Mouse (Mus musculus) embryonic facial prominence, embryonic 14.5 days (tissue): Measurements from ENCODE around the gene Lhcgr. TPM values are rescaled to one million over a fixed set of nuclear protein-coding genes. Genes with fewer than 3 reads are reported as not detected.

Experiments used
- ATAC-seq: fragments of 200-750 bp; cut with Nextera tagmentation; 2 replicates; pipeline ENCODE4 v1.8.0; 2017; ENCODE audit warnings: low read depth, moderate number of reproducible peaks, moderate TSS enrichment
- DNase-seq: peaks from one replicate; pipeline ENCODE4 v3.0.0-alpha.2; 2015; ENCODE audit warnings: low spot score
- H3K27ac ChIP-seq: fragments of 300-500 bp; sonication (generic); replicated peaks from 2 replicates; pipeline ENCODE4 v1.5.1; 2014; ENCODE audit warnings: low read depth, mild to moderate bottlenecking, low read length, moderate library complexity
- H3K27me3 ChIP-seq: fragments of 300-500 bp; sonication (generic); replicated peaks from 2 replicates; pipeline ENCODE4 v1.6.1; 2014; ENCODE audit warnings: low read length; ENCODE audit not compliant: control insufficient read depth, insufficient read depth
- H3K36me3 ChIP-seq: fragments of 300-500 bp; sonication (generic); 2 replicates; pipeline ENCODE4 v1.6.1; 2014; ENCODE audit warnings: low read length, mixed read lengths; ENCODE audit not compliant: control insufficient read depth, insufficient read depth
- H3K4me1 ChIP-seq: fragments of 300-500 bp; sonication (generic); 2 replicates; pipeline ENCODE4 v1.6.1; 2014; ENCODE audit warnings: antibody characterized with exemption, low read length; ENCODE audit not compliant: control insufficient read depth, insufficient read depth
- H3K4me2 ChIP-seq: fragments of 300-500 bp; sonication (generic); 2 replicates; pipeline ENCODE4 v1.6.1; 2014; ENCODE audit warnings: low read depth, mild to moderate bottlenecking, low read length, moderate library complexity, mixed read lengths
- H3K4me3 ChIP-seq: fragments of 300-500 bp; sonication (generic); 2 replicates; pipeline ENCODE4 v1.5.1; 2014; ENCODE audit warnings: low read depth, mild to moderate bottlenecking, low read length
- H3K9ac ChIP-seq: fragments of 300-500 bp; sonication (generic); 2 replicates; pipeline ENCODE4 v1.6.1; 2014; ENCODE audit warnings: low read depth, mild to moderate bottlenecking, low read length, moderate library complexity, mixed read lengths
- H3K9me3 ChIP-seq: fragments of 300-500 bp; sonication (generic); 2 replicates; pipeline ENCODE4 v1.6.1; 2016; ENCODE audit warnings: low read length; ENCODE audit not compliant: control insufficient read depth
- WGBS: fragments of 180-500 bp; shearing (Covaris S2); extraction: QIAGEN DNeasy Blood & Tissue Kit; methylation state at CpG from one replicate; pipeline ENCODE4 v1.1.7; 2014; 5-methylcytosine and 5-hydroxymethylcytosine counted together
- polyA plus RNA-seq: library from polyadenylated mRNA; unstranded; fragments of >200 nt; fragmentation: Nextera tagmentation; extraction: Ambion mirVana; gene quantifications from 2 replicates; pipeline ENCODE4 v1.2.1, GENCODE M21; 2014

The Lhcgr gene
- polyA plus RNA-seq, 1 experiment from 2014 or later, result 0.49 TPM

DNA sequence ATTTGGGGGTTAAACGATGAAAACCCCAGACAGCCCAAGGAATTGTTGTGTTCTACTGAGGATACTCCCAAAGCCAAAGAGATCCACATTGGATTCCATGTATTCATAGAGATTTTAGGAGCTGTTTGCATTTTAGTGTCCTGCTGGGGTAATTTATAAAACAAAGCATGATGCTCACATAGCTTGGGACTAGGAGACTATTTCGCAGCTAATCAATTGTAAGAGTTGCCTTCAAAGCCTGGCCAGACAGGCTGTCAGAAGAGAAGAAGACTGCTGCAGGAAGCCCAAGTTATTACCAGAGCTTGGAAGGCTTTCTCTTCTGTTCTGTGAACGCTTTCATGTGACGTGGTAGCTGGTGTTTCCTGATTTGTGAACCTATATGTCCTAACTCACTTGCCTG lies 5.4 kb downstream of the Lhcgr start:
- DNase-seq (no peak), ATAC-seq (no peak)
- H3K4me2 ChIP-seq, result no peak overlapping the region
- H3K4me1 ChIP-seq, result no peaks in the 10 kb centered on the region
- no peaks in the 10 kb centered on the region for H3K36me3 ChIP-seq
- H3K27me3 ChIP-seq, result 0 out of 2 replicates have a peak, but pooled peaks cover 5% of the 10 kb centered on the region
- H3K27ac ChIP-seq, result no peak overlapping the region
- no peaks in the 10 kb centered on the region for H3K9me3 ChIP-seq
- WGBS, result 86% methylated on average over 4 of the region's 4 CpGs
- no peak overlapping the region for H3K9ac ChIP-seq
- no peak overlapping the region for H3K4me3 ChIP-seq

DNA sequence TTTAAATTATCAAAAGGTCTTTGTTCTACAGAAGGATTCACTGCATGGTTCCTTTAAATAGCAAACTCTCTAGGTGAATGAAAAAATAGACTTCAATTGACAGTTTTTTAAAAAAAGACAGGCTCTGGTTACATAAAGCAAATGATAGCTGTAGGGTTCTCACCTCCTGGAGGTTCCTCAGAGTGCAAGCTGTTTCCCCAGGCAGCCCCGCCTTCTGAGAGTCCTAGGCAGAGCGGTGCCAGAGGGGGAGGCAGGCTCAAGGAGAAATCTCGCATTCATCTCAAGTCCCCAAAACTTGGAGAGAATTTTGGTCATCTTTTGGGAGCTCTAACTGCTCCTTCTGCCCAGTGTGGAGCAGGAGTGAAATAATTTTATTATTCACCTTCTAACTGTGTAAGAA lies 12.6 kb downstream of the Lhcgr start:
- no peak overlapping the region for H3K4me3 ChIP-seq
- no peaks in the 10 kb centered on the region for H3K9me3 ChIP-seq
- H3K4me1 ChIP-seq, result no peaks in the 10 kb centered on the region
- WGBS, result 30% methylated on average over 3 of the region's 3 CpGs
- DNase-seq, result no peak
- H3K9ac ChIP-seq, result no peak overlapping the region
- no peak overlapping the region for H3K4me2 ChIP-seq
- no peak overlapping the region for H3K27ac ChIP-seq
- H3K27me3 ChIP-seq, result no peaks in the 10 kb centered on the region
- no peak for ATAC-seq
- no peaks in the 10 kb centered on the region for H3K36me3 ChIP-seq

DNA sequence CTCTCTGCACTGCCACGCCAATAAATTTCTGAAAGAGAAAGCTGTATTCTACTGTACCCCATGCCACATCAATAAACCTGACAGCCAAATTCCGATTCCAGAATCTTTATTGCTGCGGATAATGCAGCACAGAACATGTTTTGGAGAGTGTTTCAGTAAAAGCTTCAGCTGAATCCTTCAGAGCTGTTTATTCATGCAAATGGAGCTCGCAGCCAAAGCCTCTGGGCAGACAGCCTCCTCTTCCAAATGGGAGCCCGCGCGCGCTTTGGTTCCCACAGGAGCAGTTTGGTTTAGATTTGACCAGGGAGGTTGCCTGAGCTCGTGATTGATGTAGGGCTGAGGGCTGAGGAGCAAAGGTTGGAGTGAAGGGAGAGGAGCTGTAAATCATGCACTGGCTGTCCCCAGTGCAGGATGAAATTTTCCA lies 17.7 kb downstream of the Lhcgr start:
- WGBS, result 33% methylated on average over 9 of the region's 9 CpGs
- no peaks in the 10 kb centered on the region for H3K9me3 ChIP-seq
- no peak overlapping the region for H3K27ac ChIP-seq
- H3K9ac ChIP-seq, result no peak overlapping the region
- no peak for DNase-seq
- no peak overlapping the region for H3K4me2 ChIP-seq
- no peaks in the 10 kb centered on the region for H3K27me3 ChIP-seq
- no peak for ATAC-seq
- H3K36me3 ChIP-seq, result no peaks in the 10 kb centered on the region
- peaks cover 6% of the 10 kb centered on the region; the same call in 1 of the 2 replicates for H3K4me1 ChIP-seq
- no peak overlapping the region for H3K4me3 ChIP-seq

DNA sequence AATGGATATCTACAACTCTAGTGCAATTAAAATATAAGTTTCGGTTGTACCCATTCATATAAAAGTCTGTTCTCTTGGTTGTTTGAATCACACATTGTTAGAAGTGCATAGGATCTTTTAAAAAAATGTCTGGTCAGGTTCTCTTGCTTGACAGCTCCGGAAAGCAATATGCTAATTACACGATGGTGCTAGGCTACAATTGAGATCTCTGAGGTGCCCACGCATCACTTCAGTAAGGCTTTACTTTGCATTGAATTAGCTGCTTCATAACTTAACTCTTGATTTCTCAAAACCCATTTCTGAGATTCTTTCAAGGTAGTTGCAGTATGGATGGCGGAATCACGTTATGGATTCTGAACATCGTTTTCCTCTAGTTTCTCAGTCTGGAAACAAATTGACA lies 21.7 kb downstream of the Lhcgr start:
- WGBS, result 83% methylated on average over 7 of the region's 7 CpGs
- Histone ChIP-seq H3K27me3 (no peaks in the 10 kb centered on the region), H3K9ac (no peak overlapping the region), H3K4me3 (no peak overlapping the region), H3K27ac (no peak overlapping the region), H3K4me1 (peaks cover 6% of the 10 kb centered on the region; the same call in 1 of the 2 replicates), H3K4me2 (no peak overlapping the region), H3K9me3 (no peaks in the 10 kb centered on the region), H3K36me3 (no peaks in the 10 kb centered on the region)
- ATAC-seq, result no peak
- DNase-seq, result no peak

DNA sequence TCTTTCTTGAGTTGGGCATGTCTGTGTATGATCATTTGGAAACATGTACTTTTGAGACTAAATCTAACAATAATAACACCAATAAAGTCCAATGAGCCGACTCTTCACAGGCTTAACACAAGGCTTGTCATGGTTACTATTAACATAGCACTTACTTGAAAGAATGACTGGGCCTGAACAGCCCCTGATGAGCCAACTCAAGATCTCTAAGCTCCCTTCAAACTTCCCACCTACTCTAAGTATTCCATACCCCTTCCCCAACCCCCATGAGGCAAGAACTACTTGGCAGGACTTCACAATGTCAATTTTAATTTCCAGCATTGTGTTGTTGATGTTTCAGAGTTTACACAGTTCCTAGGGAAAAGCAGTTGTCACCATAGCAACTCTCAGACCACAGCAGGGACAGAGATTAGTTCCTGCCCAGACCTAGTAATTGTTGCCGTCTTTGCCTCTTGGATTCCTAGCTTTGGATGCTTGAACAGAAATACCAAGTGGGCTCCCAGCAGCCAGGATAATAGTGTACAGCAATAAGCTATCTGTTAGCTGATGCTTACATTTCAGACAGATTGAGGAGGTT lies 22.4 kb downstream of the Lhcgr start:
- no peak overlapping the region for H3K4me2 ChIP-seq
- no peak overlapping the region for H3K27ac ChIP-seq
- no peak overlapping the region for H3K4me3 ChIP-seq
- 52% methylated on average over 2 of the region's 2 CpGs for WGBS
- H3K27me3 ChIP-seq, result no peaks in the 10 kb centered on the region
- no peaks in the 10 kb centered on the region for H3K36me3 ChIP-seq
- DNase-seq (peak; percentile 47), ATAC-seq (peak; percentile 53; the same call in 1 of the 2 replicates)
- no peak overlapping the region for H3K9ac ChIP-seq
- peaks cover 6% of the 10 kb centered on the region; the same call in 1 of the 2 replicates for H3K4me1 ChIP-seq
- H3K9me3 ChIP-seq, result no peaks in the 10 kb centered on the region

DNA sequence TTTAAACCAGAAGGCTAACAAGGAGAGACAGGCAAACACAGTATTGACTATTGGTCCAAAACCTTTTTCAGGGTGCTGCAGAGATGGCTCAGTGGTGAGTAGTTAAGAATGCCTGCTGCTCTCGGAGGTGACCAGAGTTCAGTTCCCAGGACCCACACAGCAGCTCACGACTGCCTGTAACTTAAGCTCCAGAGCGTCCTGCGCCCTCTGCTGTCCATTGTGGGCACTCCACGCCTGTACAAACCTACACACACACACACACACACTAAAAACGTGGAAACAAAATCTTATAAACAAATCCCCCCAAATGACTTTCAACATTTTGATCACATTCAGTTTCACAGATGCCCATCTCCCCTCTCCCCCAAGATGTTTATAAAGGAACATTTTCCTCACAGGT lies 24.9 kb downstream of the Lhcgr start:
- Histone ChIP-seq H3K4me1 (no peaks in the 10 kb centered on the region; the same call in 1 of the 2 replicates), H3K27me3 (no peaks in the 10 kb centered on the region), H3K9me3 (no peaks in the 10 kb centered on the region), H3K27ac (no peak overlapping the region), H3K36me3 (no peaks in the 10 kb centered on the region), H3K4me2 (no peak overlapping the region), H3K4me3 (no peak overlapping the region), H3K9ac (no peak overlapping the region)
- no peak for DNase-seq
- 91% methylated on average over 6 of the region's 6 CpGs for WGBS
- ATAC-seq, result no peak

DNA sequence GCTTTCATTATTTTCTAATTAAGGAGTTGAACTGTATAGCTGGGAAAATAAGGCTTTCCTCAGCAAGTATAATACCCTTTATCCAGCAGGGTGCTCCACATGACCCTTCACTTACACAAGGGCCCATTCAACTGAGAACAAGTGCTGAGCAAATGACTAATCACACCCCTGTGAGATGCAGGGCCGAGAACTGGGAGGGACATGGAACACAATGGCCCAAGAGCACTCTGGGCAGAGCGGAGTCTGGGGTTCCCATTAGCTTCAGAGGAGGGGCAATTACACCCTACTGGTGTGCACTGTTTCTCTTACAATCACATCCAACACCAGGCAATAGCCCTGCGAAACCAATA lies 27.7 kb downstream of the Lhcgr start:
- no peak overlapping the region for H3K4me2 ChIP-seq
- H3K27ac ChIP-seq, result no peak overlapping the region
- H3K9ac ChIP-seq, result no peak overlapping the region
- 75% methylated on average over 3 of the region's 3 CpGs for WGBS
- no peak overlapping the region for H3K4me3 ChIP-seq
- H3K36me3 ChIP-seq, result no peaks in the 10 kb centered on the region
- no peaks in the 10 kb centered on the region; the same call in 1 of the 2 replicates for H3K4me1 ChIP-seq
- no peaks in the 10 kb centered on the region for H3K9me3 ChIP-seq
- DNase-seq (peak; percentile 58), ATAC-seq (peak; percentile 75; the same call in 1 of the 2 replicates)
- H3K27me3 ChIP-seq, result no peaks in the 10 kb centered on the region

DNA sequence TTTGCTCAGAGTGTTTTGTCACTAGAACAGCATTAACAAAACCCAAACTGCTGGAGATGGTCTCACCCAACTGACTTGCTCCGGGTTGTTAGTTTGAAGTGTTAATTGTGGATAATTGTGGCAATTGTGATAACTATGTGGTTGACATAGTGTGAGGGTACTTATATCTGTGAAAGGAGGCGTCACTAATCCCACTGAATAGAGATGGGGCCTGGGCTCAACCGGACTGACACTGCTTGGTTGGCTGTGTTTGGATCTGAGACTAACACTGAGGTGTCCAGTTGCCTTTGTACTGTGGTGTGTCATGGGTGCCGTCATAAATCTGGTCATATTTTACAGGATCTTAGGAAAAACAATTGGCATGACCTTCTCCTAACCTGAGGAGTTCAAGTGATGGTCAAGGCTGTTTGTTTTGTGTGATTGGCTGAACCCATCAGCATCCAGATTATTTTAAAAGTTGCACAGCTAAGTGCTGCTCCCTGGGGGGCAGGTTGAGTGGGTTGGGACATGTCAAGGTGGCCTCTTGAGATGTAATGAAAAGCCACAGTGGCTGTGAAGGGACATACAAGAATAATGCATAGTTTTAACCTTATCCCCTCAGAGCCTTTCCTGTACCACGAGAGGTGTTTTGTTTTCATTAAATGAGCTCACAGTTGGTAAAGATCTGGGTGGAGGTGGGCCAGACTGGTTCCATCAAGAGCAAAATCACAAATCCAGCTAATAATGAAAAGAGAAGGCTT lies 28.2 kb downstream of the Lhcgr start:
- ATAC-seq, result peak; percentile 24
- no peak for DNase-seq
- H3K27me3 ChIP-seq, result no peaks in the 10 kb centered on the region

More for the DNA sequence above, 28.2 kb downstream of the Lhcgr start:
- Histone ChIP-seq H3K4me3 (no peak overlapping the region), H3K4me1 (no peaks in the 10 kb centered on the region; the same call in 1 of the 2 replicates), H3K36me3 (no peaks in the 10 kb centered on the region), H3K9me3 (no peaks in the 10 kb centered on the region), H3K4me2 (no peak overlapping the region), H3K27ac (no peak overlapping the region), H3K9ac (no peak overlapping the region)
- 55% methylated on average over 5 of the region's 5 CpGs for WGBS
